Mouse (Mus musculus): Measurements from ENCODE around the gene Rybp. TPM values are rescaled to one million over a fixed set of nuclear protein-coding genes. Genes with fewer than 3 reads are reported as not detected.
A peak's percentile ranks its signal among the peaks of the same experiment; 100 is the strongest.

Gene Rybp
- polyA plus RNA-seq, 1 experiment from 2014 or later = 19.0 TPM

DNA sequence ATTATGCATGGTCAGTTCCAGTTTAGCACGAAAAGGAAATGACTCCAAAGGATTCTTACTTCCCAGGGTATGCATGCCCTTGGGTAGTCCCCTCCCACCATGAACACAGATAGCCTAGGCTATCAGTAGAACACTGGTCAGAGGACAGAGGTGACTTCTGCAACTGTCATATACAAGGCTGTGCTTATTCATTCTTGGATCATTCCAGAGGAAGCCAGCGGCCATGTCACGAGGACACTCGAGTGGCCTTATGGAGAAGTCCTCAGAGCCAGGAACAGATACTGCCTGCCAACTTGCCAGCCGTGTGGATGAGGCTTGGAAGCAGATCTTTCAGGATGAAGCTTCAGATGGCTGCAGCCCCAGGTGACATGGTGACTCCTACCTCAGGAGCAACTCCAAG, 34.9 kb upstream of the Rybp start:
- Histone ChIP-seq H3K27ac (no peak overlapping the region), H3K4me2 (no peak overlapping the region)

DNA sequence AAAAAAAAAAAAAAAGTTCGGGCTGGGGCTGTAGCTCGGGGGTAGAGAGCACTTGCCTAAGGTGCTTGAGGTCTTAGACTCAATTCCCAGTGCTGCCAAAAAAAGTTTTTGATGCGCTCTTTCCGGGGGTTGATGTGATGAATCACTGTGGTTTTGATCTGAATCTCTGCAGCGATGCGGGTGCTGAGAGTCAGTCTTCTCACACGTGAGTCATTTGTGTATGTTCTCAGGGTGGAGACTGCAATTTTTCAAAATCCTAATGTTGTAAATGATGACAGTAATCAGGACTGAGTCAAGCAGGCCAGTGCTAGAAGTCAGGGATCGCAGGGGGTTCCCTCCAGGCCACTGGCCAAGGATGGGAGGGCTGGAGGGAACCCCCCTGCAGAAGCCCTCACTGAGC, 26.9 kb upstream of the Rybp start:
- Histone ChIP-seq H3K9ac (no peak overlapping the region), H3K4me2 (no peak overlapping the region), H3K27me3 (replicated peaks) (no peaks in the 10 kb centered on the region), H3K4me1 (no peaks in the 10 kb centered on the region), H3K36me3 (no peaks in the 10 kb centered on the region), H3K4me3 (replicated peaks) (no peak overlapping the region), H3K9me3 (no peaks in the 10 kb centered on the region), H3K27ac (no peak overlapping the region)
- ATAC-seq (ENCODE audit: insufficient read depth, low FRiP score, low read depth) = no peak
- 38% methylated on average over 8 of the region's 8 CpGs for WGBS

More for the DNA sequence above, 34.9 kb upstream of the Rybp start:
- no peak overlapping the region for H3K9ac ChIP-seq
- no peaks in the 10 kb centered on the region for H3K9me3 ChIP-seq
- H3K4me3 ChIP-seq (replicated peaks) = no peak overlapping the region
- ATAC-seq (ENCODE audit: insufficient read depth, low FRiP score, low read depth) = no peak
- H3K27me3 ChIP-seq (replicated peaks) = no peaks in the 10 kb centered on the region
- H3K36me3 ChIP-seq = no peaks in the 10 kb centered on the region
- H3K4me1 ChIP-seq = no peaks in the 10 kb centered on the region
- WGBS = 79% methylated on average over 5 of the region's 5 CpGs

DNA sequence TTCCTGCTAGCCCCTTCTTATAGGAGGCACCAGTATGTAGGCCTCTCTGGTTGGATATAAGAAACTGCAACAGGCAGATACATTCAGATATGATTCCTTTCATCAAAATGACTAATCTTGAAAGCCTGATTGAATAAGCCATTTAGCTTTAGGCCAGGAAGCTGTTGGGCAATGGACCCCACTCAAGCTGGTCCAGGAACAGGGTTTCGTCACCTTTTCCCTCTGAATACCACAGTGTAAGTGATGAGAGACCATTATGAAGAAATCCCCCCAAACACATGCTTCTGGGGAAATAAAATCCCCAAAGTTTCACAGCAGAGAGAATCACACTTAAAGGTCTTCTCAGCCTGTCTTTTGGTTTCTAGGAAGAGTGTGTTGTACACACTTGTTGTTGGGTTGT, 23.9 kb upstream of the Rybp start:
- Histone ChIP-seq H3K9me3 (no peaks in the 10 kb centered on the region), H3K4me1 (no peaks in the 10 kb centered on the region), H3K4me2 (no peak overlapping the region), H3K27ac (no peak overlapping the region), H3K36me3 (no peaks in the 10 kb centered on the region), H3K27me3 (replicated peaks) (no peaks in the 10 kb centered on the region), H3K9ac (no peak overlapping the region), H3K4me3 (replicated peaks) (no peak overlapping the region)
- ATAC-seq (ENCODE audit: insufficient read depth, low FRiP score, low read depth) = no peak
- 87% methylated on average over 1 of the region's 1 CpGs for WGBS

DNA sequence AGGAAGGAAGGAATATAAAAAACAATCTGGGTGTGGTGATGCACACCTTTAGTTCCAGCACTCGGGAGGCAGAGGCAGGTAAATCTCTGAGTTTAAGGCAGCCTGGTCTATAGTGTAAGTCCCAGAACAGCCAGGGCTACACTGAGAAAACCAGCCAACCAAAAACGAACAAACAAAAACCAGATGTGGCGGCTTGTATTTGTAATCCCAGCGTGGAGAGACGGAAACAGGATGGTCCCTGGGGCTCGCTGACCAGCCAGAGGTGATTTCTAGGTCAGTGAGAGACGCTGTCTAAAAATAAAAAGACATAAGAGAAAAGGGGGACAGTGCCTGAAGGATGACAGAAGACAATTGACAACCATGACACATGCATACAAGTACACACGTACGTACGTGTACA, 17.5 kb upstream of the Rybp start:
- Histone ChIP-seq H3K27me3 (replicated peaks) (no peaks in the 10 kb centered on the region), H3K4me1 (0 out of 2 replicates have a peak, but pooled peaks cover 3% of the 10 kb centered on the region), H3K4me2 (no peak overlapping the region), H3K27ac (no peak overlapping the region), H3K4me3 (replicated peaks) (no peak overlapping the region), H3K36me3 (no peaks in the 10 kb centered on the region), H3K9me3 (no peaks in the 10 kb centered on the region), H3K9ac (no peak overlapping the region)
- ATAC-seq (ENCODE audit: insufficient read depth, low FRiP score, low read depth) = no peak
- WGBS = 75% methylated on average over 10 of the region's 10 CpGs

DNA sequence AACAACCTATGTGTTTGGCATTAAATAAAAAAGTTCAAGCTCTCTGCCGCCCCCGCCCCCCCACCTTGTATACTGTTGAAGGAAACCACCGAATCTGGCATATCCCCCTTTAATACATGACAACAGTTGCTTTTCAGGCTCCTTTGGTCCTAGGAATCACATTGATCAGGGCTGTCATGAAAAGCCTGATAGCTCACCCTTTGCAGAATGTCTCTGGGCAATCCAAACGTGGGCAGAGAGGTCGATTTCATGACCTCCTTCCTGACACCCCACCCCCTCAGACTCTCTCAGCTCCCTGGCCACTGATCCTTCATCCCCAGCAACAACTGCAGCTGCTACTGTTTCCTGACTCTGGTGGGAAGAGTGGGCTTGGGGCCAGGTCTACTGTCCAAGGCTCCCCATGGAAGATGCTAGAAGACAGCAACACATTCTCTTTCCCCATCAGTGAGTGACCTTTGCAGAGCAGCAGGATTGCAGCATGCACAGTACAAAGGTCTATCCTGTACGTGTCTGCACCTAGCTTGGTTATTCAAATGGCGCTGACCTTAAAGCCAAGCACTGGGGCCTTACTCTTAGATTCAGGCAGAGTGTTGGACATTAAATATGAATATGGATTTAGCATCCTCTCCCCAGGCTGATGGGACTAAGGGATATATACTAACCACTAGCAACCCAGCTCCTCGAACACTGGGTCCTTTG, 14.3 kb upstream of the Rybp start:
- Histone ChIP-seq H3K27me3 (replicated peaks) (no peaks in the 10 kb centered on the region), H3K4me1 (0 out of 2 replicates have a peak, but pooled peaks cover 3% of the 10 kb centered on the region), H3K36me3 (no peaks in the 10 kb centered on the region), H3K4me2 (no peak overlapping the region), H3K9ac (no peak overlapping the region), H3K27ac (no peak overlapping the region), H3K4me3 (replicated peaks) (no peak overlapping the region), H3K9me3 (no peaks in the 10 kb centered on the region)
- no peak for ATAC-seq (ENCODE audit: insufficient read depth, low FRiP score, low read depth)
- 59% methylated on average over 8 of the region's 8 CpGs for WGBS

DNA sequence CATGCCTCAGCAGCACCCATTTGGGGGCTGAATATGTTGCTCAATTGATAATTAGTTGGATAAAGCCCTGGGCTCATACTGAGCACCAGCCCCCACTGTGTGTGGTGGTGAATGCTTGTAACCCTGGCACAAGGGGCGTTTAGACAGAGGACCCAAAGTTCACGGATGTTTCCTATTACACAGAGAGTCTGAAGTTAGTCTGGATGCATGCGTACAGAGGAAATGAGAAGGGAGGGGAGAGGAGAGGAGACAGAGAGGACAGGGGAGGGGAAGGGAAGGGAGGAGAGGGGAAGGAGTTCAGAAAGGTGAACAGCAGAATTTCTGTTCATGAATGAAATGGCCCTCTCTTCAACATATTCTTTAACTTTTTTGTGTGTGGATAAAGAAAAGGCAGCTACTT, 13.5 kb upstream of the Rybp start:
- H3K27ac ChIP-seq = no peak overlapping the region
- H3K4me2 ChIP-seq = no peak overlapping the region
- H3K4me1 ChIP-seq = 0 out of 2 replicates have a peak, but pooled peaks cover 3% of the 10 kb centered on the region
- H3K27me3 ChIP-seq (replicated peaks) = no peaks in the 10 kb centered on the region
- no peak for ATAC-seq (ENCODE audit: insufficient read depth, low FRiP score, low read depth)
- 17% methylated on average over 3 of the region's 3 CpGs for WGBS
- H3K9me3 ChIP-seq = no peaks in the 10 kb centered on the region
- H3K4me3 ChIP-seq (replicated peaks) = no peak overlapping the region
- H3K36me3 ChIP-seq = no peaks in the 10 kb centered on the region
- no peak overlapping the region for H3K9ac ChIP-seq

DNA sequence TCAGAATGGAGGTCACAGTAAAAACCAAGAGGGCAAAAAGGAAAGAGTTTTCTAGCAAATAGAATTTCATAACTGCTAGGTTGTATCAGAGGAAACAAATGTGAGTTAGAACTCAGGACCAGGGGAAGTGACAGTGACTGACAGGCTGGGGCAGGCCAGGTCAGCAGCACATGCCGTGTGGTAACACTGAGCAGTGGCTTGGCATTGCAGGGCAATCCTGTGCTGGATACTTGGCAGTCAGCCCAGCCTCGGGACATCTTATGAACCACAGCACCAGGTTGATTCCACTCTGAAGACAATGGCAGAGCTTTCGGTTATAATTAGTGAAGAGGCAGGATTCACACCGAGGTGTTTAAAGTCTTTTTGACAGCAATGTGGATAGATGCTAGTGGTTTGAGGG, 11.7 kb upstream of the Rybp start:
- Histone ChIP-seq H3K36me3 (no peaks in the 10 kb centered on the region), H3K27me3 (replicated peaks) (no peaks in the 10 kb centered on the region), H3K27ac (no peak overlapping the region), H3K9ac (no peak overlapping the region), H3K4me3 (replicated peaks) (no peak overlapping the region), H3K9me3 (no peaks in the 10 kb centered on the region), H3K4me1 (0 out of 2 replicates have a peak, but pooled peaks cover 3% of the 10 kb centered on the region), H3K4me2 (no peak overlapping the region)
- 59% methylated on average over 4 of the region's 4 CpGs for WGBS
- ATAC-seq (ENCODE audit: insufficient read depth, low FRiP score, low read depth) = no peak

DNA sequence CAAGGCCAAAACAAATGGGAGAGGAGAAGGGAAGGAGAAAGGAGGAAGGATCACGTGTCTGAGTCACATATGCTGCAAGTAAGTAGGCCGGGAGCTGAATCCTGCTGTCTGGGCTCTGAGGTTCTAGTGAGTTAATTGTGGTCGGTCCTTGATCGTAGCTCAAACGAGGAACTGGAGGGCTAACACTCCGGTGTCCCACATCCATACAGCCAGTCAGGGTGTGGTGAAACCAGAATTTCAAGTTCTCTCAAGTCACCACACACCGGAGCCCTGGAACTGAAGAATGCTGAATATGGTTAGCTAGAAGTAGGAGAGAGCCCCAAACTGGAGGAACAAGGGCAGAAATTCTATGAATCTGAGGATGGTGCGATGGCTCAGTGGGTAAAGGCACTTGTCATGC, 10.3 kb upstream of the Rybp start:
- Histone ChIP-seq H3K27me3 (replicated peaks) (no peaks in the 10 kb centered on the region), H3K9ac (no peak overlapping the region), H3K4me3 (replicated peaks) (no peak overlapping the region), H3K27ac (peak overlapping the region; percentile 57; the same call in 1 of the 2 replicates), H3K9me3 (no peaks in the 10 kb centered on the region), H3K4me1 (0 out of 2 replicates have a peak, but pooled peaks cover 3% of the 10 kb centered on the region), H3K36me3 (no peaks in the 10 kb centered on the region), H3K4me2 (peak overlapping the region; percentile 8; the same call in 1 of the 2 replicates)
- WGBS = 67% methylated on average over 8 of the region's 8 CpGs
- peak; percentile 76; the same call in 1 of the 2 replicates for ATAC-seq (ENCODE audit: insufficient read depth, low FRiP score, low read depth)

DNA sequence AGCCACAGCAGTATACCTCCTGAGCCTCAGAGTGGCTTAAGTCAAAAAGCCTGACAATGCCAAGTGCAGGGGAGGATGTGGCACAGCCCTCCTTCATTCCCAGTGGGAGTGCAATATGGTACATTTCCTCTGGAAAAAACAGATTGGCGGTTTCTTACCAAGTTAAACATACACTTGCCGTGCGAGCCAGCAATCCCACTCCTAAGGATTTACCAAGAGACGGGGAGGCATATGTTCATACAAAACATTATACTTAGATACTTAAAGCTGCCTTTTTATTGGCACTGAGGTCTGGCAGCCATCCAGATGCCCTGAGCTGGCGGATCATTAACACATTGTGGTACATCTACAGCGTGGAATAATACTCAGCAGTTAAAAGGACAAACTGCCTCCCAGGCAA, 5.1 kb upstream of the Rybp start:
- H3K27ac ChIP-seq = no peak overlapping the region
- no peaks in the 10 kb centered on the region for H3K36me3 ChIP-seq
- no peak overlapping the region for H3K4me3 ChIP-seq (replicated peaks)
- no peaks in the 10 kb centered on the region for H3K27me3 ChIP-seq (replicated peaks)
- no peak overlapping the region for H3K4me2 ChIP-seq
- H3K4me1 ChIP-seq = peaks cover 7% of the 10 kb centered on the region
- ATAC-seq (ENCODE audit: insufficient read depth, low FRiP score, low read depth) = no peak
- 88% methylated on average over 6 of the region's 6 CpGs for WGBS
- no peak overlapping the region for H3K9ac ChIP-seq
- H3K9me3 ChIP-seq = no peaks in the 10 kb centered on the region

DNA sequence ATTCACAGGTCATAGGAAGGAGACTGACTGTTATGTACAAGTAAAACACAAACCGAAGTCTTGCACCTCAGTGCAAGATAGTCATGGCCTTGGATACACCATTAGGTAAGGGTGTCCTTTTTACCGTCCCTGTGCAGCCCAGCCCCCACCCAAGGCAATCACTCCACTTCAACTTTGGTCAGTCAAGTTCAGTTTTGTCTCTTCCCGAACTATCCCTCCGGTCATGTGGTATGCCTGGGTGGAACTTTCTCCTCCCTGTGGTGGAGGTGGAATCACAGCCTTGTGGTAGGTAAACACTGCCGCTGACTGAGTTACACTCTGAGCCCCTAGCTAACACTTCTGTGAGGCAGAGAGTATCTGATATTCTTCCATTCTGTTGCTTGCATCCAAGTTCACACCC, 1.8 kb upstream of the Rybp start:
- Histone ChIP-seq H3K4me3 (replicated peaks) (no peak overlapping the region), H3K27ac (no peak overlapping the region), H3K4me2 (no peak overlapping the region), H3K9me3 (no peaks in the 10 kb centered on the region), H3K36me3 (no peaks in the 10 kb centered on the region), H3K27me3 (replicated peaks) (no peaks in the 10 kb centered on the region), H3K4me1 (peaks cover 7% of the 10 kb centered on the region), H3K9ac (no peak overlapping the region)
- ATAC-seq (ENCODE audit: insufficient read depth, low FRiP score, low read depth) = no peak
- 70% methylated on average over 5 of the region's 5 CpGs for WGBS

DNA sequence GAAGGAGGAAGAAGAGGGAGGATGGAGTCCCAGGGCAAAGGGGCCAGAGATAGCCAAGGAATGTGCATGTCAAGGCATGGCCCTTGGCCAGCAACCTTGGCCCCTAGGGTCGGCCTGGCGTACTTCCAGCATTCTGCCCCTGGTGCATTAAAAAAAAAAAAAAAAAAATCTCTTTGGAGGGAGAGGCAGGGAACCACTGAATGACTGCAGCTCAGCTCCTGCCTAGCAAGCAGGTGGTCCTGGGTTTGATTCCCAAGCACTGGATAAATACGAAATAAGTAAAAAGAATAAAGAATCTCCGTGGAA, 1.4 kb upstream of the Rybp start:
- ATAC-seq (ENCODE audit: insufficient read depth, low FRiP score, low read depth) = no peak
- Histone ChIP-seq H3K4me3 (replicated peaks) (no peak overlapping the region), H3K9me3 (no peaks in the 10 kb centered on the region), H3K36me3 (no peaks in the 10 kb centered on the region), H3K27ac (no peak overlapping the region), H3K9ac (no peak overlapping the region), H3K27me3 (replicated peaks) (no peaks in the 10 kb centered on the region), H3K4me2 (peak overlapping the region; percentile 99), H3K4me1 (peaks cover 10% of the 10 kb centered on the region)
- 47% methylated on average over 4 of the region's 4 CpGs for WGBS

DNA sequence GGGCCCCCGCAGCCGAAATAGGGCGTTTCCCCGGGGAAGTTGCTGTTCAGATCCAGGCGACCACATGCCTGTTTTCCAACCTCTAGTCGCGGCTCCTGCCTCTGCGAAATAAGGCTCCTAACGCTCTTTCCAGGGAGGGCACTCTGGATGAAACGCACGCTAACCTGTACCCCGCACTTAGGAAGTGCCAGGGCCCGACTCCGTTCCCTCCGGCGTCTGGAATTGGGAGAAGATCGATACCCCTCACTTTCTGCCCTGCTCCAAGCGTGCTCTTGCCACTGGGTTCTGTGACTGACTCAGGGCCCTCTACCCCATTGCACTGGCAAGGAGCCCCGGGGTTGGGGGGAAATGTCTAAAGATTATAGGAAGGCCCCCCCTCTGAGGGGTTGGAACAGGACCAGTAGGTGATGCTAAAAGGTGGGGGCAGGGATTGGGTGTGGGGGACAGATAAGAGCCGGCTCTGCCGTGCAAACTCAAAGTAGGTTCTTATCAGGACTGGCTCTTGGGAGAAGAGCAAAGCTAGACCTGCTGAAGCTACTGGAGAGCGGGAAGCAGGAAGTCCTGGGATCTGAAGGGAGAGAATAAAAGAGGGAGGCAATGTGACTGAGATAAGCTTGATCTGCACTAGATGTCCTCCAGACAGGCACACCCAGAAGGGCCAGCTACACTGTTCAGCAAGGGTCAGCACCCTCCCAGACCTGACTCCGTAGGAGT, 888 bp upstream of the Rybp start:
- H3K4me1 ChIP-seq = peaks cover 10% of the 10 kb centered on the region
- ATAC-seq (ENCODE audit: insufficient read depth, low FRiP score, low read depth) = no peak
- 3% methylated on average over 23 of the region's 23 CpGs for WGBS
- H3K4me3 ChIP-seq (replicated peaks) = peak overlapping the region; percentile 73
- H3K27ac ChIP-seq = peak overlapping the region; percentile 86
- no peaks in the 10 kb centered on the region for H3K27me3 ChIP-seq (replicated peaks)
- H3K36me3 ChIP-seq = no peaks in the 10 kb centered on the region
- no peaks in the 10 kb centered on the region for H3K9me3 ChIP-seq
- peak overlapping the region; percentile 99 for H3K4me2 ChIP-seq
- peak overlapping the region; percentile 52 for H3K9ac ChIP-seq
